Mouse (Mus musculus): Measurements from ENCODE around the gene Asb11.

Gene Asb11

DNA sequence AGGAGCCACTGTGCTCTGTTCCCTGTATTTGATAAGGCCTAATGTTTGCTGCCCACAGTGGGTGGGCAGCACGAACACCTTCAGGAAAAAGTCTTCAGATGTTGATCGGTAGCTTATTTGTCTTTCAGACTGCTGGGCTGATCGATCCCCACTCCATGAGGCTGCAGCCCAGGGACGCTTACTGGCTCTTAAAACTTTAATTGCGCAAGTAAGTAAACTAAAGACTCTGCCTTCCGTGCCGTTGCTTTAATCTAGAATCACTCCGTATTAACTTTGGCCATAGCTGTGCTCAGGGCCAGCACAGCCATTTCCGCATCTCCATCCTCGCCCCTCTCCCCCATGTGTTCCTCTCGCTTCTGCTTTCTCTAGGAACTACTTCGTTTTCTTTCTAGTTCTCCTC lies 8.8 kb downstream of the Asb11 start:
- no peak for DNase-seq (ENCODE audit: low read depth, low spot score)

DNA sequence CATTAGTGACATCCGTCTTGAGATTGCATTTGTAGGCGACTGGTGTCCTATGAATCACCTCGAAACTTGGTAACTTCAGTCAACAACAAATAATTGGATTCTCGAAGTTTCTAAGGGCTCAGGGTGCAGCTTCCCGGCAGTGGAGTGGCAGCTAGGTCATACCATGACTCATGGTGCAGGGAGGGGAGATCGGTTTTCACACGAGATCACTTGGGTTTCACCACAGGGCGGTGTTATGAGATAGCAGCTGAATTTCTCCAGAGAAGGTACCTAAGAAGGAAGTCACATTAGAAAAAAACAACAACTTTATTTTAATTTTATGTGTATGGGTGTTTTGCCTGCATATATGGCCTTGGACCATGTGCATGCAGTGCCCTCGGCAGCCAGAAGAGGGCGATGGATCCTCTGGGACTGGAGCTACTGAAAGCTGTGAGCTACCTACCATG lies 9.3 kb downstream of the Asb11 start:
- DNase-seq (ENCODE audit: low read depth, low spot score), result peak; percentile 60

DNA sequence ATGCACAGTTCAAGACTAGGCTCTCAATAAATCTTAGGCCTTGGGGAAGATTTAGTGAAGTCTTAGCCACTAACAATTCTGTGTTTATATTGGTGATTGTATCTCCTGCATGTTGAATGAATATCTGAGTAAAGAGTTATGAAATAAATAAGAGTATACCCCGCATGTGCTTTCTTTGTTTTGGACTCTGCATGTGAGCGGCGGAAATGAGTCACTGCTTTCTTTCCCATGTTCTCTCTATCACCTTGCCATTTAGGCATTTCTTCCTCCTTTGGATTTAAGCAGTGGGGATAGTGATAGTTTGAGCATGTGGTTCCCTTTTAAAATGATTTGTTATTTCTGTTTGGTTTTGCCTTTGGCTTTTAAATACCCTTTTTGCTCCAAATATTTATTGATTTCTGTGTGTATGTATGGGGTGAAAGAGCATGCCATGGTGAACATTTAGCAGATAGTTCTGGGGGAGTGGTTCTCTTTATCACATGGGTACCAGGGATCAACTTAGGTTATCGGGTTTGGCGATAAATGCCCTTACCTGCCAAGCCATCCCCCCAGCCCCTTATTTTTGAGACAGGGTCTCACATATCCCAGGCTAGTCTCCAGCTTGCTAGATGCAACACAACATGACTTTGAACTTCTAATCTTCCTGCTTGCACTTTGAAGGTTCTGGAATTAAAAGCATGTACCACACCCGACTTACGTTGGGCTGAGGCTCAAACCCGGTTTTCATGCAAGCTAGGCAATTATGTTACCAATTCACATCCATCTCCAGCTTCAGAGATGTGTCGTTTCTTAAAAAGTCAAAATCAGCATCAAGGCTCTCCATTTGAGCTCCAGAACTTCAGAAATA lies 10.3 kb downstream of the Asb11 start:
- DNase-seq (ENCODE audit: low read depth, low spot score), result no peak

DNA sequence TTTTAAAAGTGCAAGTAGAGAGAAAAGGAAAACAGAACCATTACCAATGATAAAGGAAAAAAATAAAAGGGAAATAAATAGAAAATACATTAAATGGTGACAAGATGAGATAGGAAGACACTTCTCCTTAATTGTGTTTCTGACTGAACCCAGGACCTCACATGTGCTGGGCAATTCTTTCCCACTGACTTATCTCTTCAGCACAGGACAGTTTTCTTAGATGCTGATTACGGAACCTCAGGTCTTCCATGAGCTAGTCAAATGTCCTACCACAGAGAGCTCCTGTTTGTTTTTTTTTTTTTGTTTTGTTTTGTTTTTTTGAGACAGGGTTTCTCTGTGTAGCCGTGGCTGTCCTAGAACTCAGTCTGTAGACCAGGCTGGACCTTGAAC lies 10.9 kb downstream of the Asb11 start:
- no peak for DNase-seq (ENCODE audit: low read depth, low spot score)

DNA sequence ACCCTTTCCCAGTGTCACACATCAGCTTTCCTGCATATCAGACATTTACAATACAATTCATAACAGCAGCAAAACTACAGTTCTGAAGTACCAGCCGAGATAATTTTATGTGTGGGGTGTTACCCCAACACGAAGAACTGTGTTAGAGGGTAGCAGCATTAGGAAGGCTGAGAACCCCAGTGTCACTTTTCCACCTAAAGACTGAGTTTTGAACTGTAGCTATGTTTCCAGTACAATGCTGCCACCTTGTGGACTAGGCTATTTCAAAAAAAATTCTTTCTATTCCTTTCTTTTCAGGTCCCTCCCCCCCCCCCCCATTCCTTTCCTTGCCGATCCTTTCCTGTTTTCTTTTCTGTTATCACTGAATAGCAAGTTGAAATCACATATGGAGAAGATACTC lies 12.4 kb downstream of the Asb11 start:
- peak; percentile 42 for DNase-seq (ENCODE audit: low read depth, low spot score)

DNA sequence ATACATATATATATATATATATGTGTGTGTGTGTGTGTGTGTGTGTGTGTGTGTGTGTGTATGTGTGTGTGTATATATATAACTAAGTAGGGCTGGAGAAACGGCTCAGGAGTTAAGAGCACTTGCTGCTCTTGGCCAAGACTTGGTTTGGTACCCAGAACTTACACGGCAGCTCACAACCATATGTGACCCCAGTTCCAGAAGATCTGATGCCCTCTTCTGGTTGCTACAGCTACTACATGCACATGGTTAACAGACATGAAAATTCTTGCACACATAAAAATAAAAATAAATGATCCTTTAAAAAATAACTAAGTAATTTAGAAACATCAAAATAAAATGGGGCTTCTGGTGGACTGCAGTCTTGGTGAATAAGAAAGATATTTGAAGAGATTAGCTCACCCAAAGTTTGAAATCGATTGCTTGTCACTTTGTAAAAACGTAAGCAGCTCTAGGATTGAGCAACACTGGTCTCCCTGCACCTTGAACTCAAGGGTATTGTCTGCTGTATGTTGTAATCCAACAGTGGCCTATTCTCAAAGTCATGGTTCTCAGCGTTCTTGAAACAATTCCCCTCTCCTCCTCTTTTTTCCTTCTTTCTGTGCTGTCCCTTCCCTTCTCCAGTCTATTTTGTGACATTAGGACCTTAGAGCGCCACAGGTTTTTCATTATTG lies 22.5 kb downstream of the Asb11 start:
- peak; percentile 8 for DNase-seq (ENCODE audit: low read depth, low spot score)

DNA sequence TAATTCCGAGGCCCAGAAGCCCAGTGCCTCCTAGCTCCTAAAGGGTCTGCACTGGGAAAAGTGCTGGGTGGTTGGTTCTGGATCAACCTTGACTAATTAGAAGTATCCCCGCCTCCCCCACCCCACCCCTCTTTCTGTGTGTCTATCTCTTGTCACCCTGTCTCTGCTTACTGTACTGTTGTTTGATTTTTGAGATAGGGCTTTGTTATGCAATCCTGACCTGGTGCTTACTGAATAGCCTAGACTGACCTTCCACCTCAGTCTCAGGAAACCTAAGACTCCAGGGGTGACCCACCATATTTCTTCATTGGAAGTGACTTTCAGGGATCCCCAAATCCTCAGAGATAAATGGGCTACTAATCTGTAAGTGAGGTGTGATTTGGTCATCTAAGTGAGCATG lies 65.5 kb downstream of the Asb11 start:
- DNase-seq (ENCODE audit: low read depth, low spot score), result peak; percentile 4

DNA sequence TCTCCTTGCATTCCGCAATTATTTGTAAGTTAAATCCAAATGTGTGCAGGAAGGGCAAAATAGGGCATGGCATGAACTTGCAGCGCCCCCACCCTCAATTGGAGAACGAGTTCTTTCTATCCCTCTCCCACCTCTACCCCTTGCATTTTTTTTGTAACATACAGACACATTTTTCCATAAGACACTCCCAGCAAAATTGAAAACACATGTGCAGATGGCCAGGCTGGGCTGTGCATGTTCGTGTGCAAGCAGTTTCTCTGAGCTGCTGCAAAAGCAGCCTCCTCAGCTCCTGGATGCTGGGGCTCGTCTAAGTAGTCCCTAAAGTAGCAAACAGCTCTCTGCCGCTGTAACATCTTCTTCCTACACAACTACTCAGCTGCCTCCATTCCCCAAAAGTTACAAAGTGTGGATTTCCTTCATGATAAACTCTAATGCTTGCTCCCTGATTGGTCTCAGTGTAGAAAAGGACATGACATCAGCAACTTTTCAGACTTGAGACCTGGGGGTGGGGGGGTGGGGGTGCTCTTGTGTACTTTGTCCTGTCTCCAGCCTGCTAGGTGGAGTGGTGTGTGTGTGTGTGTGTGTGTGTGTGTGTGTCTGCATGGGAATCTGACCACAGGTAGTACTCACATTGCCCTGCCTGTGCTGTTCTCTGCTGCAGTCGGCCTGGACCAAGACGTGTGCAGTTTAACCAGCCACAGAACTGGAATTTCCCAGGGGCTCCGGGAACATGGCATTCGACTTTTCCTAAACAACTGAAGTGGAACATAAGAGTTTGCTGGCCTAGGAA lies 69.1 kb downstream of the Asb11 start, which contains the start of gene Asb9:
TSS of gene Asb9 (plus strand) at position 619 of the 790 bp plus-strand sequence.
- DNase-seq (ENCODE audit: low read depth, low spot score), result no peak

DNA sequence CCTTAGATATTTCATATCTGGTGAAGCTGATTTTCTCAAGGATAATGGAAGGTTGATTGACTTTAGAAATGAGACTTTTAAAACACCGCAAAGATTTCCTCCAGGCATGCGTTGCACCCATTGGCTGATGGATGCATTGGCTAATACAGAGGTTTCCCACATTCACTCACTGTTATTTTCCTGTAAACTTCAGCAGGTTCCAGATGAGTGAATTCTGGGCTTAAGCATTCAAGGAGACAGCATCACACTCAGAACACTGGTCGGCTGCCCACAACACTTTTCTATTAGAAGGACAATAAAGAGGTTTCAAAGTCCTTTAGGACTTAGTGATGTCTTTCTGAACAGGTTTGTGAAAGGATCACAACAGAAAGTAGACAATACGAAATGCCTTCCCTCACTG lies 70.3 kb downstream of the Asb11 start:
- DNase-seq (ENCODE audit: low read depth, low spot score), result no peak

DNA sequence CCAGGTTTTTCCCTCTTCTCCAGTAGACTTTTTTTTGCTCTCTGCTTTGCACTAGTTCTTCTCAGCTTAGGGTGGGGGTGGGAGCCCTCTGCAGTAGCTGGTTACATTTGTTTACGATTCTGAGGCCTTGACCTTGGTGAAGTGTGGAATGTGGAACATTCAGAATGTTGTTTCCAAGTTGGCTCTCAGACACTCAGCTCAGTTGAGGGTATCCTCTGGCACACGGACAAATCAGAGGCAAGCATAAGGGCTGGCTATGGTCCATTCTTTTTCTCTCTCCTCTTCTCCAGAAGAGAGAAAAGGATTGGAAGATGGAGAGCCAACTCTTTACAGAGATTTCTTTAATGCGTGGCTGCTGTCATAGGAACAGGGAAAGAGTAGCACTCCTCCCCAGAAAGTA lies 71.9 kb downstream of the Asb11 start:
- DNase-seq (ENCODE audit: low read depth, low spot score), result no peak

All from R1 (cell line).